Mouse (Mus musculus) embryo, embryonic 10 days (tissue): ENCODE results near the gene Fam189b.
"Not testable (repeated sequence)": the region's sequence is repeated elsewhere in the genome, so short reads cannot be mapped to it uniquely, and the experiment has no call there.

Source experiments
- DNase-seq: peaks from one replicate; pipeline ENCODE4 v3.0.0-alpha.2; 2015; ENCODE audit warnings: low spot score

The Fam189b gene

GRCm38 (mm10) chr3:89183058-89183958 is at the start of gene Fam189b:
Gene Fam189b (plus strand): TSS chr3:89183143.
- DNase-seq: peak; percentile 93

GRCm38 (mm10) chr3:89133752-89134151 is 49.2 kb upstream of the Fam189b start:
- no peak for DNase-seq

DNA sequence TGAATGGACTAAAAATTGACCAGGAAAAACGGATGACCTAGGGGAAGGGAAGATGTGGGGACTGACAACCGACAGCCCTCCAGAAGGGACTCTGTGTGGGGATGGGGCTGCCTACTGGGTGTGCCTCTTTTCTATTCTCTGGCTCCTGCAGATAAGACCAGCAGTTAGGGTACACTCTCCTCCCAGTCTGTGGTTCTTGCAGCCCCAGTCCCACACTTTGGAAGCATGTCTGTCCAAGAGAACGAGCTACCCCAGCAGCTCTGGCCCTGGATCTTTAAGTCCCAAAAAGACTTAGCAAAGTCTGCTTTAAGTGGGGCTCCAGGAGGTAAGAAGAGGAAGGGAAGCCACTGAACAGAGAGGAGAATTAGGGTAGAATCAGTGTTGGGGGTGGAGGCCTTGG is 47.0 kb upstream of the Fam189b start, which contains the start of gene Pklr:
Gene Pklr, plus strand, starts transcription at position 185 of the 400 bp plus-strand sequence.
- no peak for DNase-seq

DNA sequence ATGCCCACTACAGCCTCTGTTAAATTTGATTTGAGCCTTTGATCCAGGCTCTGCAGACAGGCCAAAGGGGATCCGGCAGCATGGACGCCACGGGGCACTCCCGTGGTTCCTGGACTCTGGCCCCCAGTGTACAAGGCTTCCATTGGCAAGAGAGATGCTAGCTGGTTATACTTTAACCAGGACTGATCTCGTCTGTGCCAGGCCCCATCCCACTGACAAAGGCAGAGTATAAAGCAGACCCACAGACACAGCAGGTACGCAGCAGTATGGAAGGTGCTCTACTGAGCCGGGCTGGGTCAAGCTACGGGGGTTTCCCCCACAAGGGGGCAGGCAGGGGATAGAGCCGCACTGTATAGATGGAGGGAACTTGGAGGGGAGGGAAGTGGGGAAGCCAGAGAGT is 46.6 kb upstream of the Fam189b start:
- DNase-seq: no peak

- DNase-seq: no peak
These were observed 38.1 kb upstream of the Fam189b start for GRCm38 (mm10) chr3:89144821-89145220.

- DNase-seq: no peak
These were observed 37.4 kb upstream of the Fam189b start for GRCm38 (mm10) chr3:89145566-89145965.

DNA sequence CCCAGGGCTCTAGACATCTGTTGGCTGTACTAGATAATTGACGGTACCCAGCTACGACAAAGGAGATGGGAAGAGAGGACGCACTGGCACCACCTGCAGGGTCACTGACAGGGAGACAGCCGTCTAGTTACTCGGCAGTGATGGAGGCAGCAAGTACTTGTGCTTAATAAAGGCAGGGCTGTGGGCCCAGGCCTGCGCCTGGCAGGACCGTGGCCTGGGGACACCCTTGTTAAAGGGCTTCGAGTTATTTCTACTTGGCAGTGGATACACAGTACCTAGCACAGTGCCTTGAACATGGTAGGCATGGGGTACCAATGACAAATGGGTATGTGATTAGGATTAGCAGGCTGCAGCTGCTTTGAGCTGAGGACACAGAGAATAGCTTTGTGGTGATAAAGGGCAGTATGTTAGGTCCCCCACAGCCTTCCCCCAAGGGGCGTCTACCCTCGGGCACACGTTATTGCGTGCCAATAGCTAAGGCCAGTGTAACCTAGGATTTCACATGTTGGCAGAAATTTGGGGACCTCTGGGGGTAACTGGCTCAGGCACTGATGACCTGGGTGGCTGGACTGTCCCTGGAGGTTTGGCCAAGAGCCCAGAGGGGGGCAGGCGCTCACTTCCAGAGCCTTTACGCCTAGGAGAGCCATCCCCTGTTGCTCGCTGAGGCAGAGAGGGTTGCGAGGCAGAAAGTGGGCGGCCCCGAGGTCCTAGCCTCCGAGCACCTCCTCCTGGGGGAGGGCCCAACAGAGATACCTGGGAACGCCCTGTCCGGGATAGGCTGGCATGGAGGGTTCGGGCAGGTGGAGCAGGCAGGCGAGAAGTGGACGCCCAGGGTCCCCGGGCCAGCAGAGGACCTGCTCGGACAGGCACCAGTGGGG is 35.6 kb upstream of the Fam189b start:
- DNase-seq: peak; percentile 40

- peak; percentile 21 for DNase-seq
These were observed 35.0 kb upstream of the Fam189b start for GRCm38 (mm10) chr3:89147979-89148311.

DNA sequence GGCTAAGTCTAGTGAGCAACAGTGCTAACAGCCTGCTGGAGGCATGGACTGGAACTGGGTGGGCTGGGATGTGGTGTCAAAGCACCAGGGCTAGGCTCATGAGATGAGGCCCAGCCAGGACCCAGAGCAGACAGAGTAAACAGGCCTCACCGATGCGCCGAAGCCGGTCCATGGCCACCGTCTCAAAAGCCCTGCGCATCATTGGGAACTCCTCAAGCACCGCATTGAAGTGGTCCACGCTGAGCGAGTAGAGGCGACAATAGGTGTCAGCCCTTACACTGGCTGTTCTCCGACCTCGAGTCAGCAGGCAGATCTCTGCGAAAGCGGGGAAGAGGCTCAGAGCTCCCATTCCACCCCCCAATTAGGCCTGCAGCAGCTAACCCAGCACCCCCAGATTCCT is 34.4 kb upstream of the Fam189b start:
- no peak for DNase-seq

DNA sequence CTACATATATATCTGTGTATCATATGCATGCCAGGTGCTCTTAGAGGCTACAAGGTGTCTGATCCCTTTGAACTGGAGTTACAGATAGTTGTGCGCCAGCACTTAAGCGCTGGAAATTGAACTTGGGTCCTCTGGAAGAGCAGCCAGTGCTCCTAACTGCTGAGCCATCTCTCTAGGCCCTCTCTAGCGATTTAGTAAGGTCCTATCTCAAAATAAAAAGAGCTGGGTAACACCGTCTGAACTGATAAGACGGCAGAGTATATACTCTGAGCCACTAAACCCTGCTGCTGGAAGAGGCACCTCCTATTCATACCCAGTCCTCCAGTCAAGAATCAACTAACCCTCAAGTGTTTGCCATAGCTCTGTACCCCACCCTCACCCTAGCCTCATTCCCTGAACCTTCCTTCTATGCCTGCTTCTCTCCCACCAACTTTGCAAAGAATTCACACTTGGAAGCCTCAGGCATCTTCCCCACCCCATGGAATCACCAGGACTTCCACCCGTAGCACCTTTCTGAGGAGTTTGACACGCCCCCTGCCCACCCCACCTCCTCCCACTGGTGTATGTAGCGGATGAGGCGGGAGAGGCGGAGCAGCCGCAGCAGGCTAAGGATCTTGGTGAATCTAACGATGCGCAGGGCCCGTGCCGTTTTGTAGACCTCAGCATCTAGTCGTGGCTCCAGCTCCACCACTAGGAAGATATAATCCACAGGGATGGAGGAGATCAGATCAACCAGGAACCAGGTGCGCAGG is 30.7 kb upstream of the Fam189b start:
- no peak for DNase-seq

- no peak for DNase-seq
These were observed 26.0 kb upstream of the Fam189b start for GRCm38 (mm10) chr3:89156951-89157350.

DNA sequence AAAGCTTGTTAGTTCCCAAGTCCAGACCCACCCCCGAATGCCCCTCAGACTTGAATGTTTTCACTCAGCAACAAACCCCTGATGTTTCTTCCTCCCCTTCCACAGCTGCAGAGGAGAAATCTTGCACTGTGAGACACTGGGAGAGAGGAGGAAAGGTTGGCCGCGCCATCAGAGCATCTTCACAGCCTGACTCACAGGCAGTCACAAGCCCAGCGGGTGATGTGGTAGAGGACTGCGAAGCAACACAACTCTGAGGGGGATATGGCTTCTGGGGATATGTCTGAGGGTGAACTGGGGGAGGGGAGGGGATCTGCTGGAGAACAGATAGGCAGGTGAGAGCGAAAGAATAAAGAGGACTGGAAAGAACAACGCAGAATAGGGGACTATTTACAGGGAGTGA is 24.3 kb upstream of the Fam189b start:
- no peak for DNase-seq

DNA sequence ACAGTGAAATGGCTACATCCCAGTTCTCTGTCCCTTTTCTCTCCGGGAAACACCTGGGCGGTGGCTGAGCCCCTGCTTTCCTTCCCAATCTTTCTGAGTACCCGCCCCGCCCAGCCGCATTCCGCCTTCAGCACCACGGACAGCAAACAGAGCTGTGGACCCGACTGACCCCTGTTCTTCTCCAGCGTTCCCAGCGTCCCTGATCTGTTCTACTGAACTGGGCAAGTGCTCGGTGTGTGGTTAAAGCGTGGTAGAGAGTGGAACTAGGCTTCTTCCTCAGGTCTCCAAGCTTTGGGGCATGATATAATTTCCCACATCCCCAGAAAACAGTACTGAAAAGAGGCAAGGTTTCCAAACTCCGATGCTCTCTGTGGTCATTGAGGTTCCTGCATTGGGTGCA is 23.7 kb upstream of the Fam189b start:
- peak; percentile 81 for DNase-seq

GRCm38 (mm10) chr3:89159616-89160344 is 23.2 kb upstream of the Fam189b start, which contains the start of gene Hcn3:
Gene Hcn3 (minus strand): TSS chr3:89160196.
- peak; percentile 85 for DNase-seq

DNA sequence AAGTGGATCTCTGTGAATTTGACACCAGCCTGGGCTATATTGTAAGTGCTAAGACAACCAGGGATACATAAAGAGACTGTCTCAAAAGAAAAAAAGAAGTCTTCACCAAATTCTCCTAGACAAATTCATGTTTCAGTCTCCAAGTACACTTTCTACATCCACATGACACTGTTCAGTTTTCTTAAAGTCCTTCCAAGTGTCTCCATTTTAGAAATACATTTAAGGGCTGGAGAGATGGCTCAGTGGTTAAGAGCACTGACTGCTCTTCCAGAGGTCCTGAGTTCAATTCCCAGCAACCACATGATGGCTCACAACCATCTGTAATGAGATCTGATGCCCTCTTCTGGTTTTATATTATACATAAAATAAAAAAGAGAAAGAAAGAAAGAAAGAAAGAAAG is 21.7 kb upstream of the Fam189b start:
- DNase-seq: not testable (repeated sequence)

DNA sequence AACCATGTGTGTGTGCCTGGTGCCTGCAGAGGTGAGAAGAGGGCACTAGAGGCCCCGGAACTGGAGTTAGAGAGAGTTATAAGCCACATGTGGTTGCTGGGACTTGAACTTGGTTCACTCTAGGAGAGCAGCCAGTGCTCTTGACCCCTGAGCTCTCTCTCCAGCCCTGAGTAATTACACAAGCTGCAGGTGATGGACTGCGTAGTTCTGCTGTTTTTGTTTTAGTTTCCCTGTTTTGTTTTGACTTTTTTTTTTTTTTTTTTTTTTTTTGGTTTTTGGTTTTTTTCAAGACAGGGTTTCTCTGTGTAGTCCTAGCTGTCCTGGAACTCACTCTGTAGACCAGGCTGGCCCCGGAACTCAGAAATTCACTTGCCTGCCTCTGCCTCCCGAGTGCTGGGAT is 21.2 kb upstream of the Fam189b start:
- DNase-seq: no peak

- DNase-seq: no peak
These were observed 19.8 kb upstream of the Fam189b start for GRCm38 (mm10) chr3:89163123-89163522.

GRCm38 (mm10) chr3:89163643-89164245 is 19.2 kb upstream of the Fam189b start:
- no peak for DNase-seq

- peak; percentile 97 for DNase-seq
These were observed 18.3 kb upstream of the Fam189b start, which contains the start of gene Clk2 for GRCm38 (mm10) chr3:89164506-89165267. Gene Clk2 (plus strand): TSS chr3:89164795.

- peak; percentile 44 for DNase-seq
These were observed 17.6 kb upstream of the Fam189b start for GRCm38 (mm10) chr3:89165268-89165870.
